Mouse (Mus musculus) layer of hippocampus, adult 8-10 months (tissue): ENCODE data around the gene Tfb2m. TPM values are rescaled to one million over a fixed set of nuclear protein-coding genes. Genes with fewer than 3 reads are reported as not detected.
A peak's percentile ranks its signal among the peaks of the same experiment; 100 is the strongest.

Source experiments
- DNase-seq, 2 experiments: peaks; one replicate each; pipeline ENCODE4 v3.0.0; 2022; ENCODE audit warnings: low spot score in 2 of 2
- total RNA-seq, 4 experiments: library from RNA; stranded (reverse); gene quantifications; 2 replicates each; pipeline ENCODE4 v1.2.4; 2022

Tfb2m gene
- total RNA-seq, result 10 to 100 TPM; 20.1 to 26.4 (median 24.8) TPM

DNA sequence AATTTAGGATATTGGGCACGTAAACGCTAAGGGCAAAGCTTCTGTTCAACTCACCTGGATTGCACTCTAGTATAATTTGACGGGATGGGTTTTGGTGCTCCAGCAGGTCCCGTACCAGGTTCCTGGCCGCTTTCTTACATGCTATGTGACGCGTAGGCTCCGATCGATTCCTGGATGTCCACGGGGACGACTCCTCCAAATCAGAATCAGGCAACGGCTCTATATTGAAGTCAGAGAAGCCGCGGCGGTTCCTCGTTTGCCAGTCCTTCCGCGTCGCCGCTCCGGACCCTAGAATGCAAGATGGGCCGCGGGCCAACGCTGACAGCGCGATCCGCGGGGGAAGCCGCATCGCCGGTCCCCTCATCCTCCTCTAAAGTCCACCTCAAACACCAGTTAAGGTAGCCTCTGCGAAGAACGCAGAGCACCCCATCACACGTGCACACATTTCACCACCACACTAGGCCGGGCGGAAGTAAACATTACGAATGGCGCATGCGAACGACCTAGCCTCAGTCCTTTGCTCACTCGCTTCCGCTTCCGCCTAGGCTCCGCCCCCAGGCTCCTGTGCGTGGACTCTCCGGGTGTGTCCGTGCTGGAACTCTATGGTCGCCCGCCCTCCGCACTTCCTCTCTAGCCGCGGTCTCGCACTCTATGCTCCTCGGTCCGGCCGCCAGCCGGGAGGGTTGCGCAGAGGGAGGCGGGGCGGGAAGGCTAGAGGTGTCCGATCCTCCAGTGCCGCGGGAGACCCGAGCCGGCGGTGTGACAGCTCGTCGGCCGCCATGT lies at the start of gene Tfb2m, which contains the start of gene Cnst:
Gene Tfb2m, minus strand, starts transcription at position 500 of the 783 bp plus-strand sequence.
Gene Cnst, plus strand, starts transcription at position 603 of the 783 bp plus-strand sequence.
- DNase-seq, result peak; percentile 97 to 98

DNA sequence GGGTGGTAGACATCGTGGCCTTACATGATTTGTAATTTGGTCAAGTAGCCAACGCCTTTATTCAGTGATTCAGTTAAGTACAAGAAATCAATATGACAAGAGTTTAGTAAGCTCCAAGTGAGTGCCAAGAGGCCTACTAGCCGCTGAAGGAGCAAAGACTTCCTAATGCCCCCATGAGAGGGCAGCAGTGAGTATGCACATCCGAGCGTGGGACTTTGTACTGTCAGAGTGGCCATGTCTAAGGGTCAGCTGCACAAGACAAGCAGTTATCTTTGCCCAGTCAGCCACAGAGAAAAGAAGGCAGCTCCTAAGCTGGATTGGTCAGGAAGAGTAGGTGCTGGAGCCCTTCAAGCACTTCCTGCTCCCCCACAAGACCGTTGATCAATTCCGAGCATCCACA lies 46.9 kb upstream of the Tfb2m start:
- DNase-seq, result no peak

GRCm38 (mm10) chr1:179592143-179592542 lies 46.1 kb upstream of the Tfb2m start:
- no peak for DNase-seq

GRCm38 (mm10) chr1:179591639-179592038 lies 45.6 kb upstream of the Tfb2m start:
- DNase-seq, result peak; percentile 70 to 74

DNA sequence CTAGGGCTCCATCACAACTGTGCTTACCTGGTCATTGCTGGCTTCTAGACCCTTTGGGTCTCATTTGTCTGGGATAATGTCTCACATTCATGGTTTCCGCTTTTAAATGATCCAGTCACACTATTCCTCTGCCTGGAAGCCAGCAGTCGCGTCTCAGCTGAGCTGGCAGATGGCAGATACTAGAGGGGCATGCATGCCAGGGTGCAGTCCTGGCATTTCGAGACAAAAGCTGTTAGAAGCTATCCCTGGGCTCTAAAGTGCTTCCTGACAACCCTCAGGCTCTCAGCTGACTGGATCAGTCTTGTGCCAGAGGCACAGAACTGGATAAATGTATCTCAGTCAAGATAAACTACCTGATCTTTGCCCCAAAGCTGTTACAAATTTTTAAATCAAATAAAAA lies 42.2 kb upstream of the Tfb2m start:
- peak; percentile 39 to 49 for DNase-seq

DNA sequence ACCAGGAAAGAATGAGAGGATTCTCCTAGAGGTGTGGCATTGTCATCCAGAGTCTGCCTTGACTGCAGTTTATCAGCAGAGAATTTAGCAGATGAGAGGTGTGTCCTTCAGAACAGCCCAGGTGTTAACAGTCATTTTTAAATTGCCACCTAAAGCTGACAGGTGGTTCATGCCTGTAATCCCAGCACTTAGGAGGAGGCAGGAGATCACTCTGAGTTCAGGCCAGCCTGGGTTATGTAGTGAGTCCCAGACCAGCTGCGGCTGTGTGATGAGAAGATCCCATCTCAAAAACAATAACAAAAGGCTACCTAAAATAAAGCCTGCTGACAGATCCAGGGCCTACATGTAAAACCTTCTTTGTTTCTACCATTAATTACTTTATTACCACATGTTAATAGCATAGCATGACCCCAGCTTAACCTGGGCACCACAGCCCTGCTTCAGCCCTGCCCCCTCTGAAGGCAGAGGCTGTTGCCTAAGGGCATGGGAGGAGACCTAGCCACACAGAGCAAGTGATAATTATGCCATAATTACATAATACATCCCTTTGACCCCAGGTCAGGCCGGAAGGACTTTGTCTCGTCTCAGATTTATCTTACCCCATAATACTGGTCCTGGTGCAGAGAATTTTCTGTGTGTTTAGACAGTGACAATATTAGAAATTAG lies 40.5 kb upstream of the Tfb2m start:
- DNase-seq, result no peak

DNA sequence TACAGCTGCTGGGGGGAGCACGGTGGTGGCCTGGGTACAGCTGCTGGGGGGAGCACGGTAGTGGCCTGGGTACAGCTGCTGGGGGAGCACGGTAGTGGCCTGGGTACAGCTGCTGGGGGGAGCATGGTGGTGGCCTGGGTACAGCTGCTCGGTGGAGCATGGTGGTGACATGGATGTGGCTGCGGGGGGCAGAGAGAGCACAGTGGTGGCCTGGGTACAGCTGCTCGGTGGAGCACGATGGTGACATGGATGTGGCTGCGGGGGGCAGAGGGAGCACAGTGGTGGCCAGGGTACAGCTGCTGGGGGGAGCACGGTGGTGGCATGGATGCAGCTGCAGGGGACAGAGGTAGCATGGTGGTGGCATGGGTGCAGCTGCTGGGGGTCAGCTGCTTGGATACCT lies 39.6 kb upstream of the Tfb2m start:
- DNase-seq, result no peak

DNA sequence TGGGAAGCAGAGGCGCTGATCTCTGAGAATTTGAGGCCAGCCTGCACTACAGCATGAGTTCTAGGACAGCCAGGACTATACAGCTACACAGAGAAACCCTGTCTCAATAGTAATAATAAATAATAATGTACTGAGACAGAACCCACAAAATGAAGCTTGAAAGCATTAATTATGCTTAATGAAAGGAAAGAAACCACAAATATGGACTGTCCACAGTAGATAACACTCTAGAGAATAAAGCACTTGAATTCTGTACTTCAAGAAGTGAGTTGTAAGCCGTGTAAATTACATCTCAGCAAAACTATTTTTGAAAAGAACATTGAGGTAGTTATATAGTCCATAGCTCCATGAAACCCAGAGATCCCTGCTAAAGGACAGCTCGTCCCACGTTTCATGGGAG lies 38.2 kb upstream of the Tfb2m start:
- DNase-seq, result no peak

- no peak for DNase-seq
Measured at GRCm38 (mm10) chr1:179583090-179583489, 37.0 kb upstream of the Tfb2m start.

GRCm38 (mm10) chr1:179582021-179582433 lies 36.0 kb upstream of the Tfb2m start:
- DNase-seq, result no peak

DNA sequence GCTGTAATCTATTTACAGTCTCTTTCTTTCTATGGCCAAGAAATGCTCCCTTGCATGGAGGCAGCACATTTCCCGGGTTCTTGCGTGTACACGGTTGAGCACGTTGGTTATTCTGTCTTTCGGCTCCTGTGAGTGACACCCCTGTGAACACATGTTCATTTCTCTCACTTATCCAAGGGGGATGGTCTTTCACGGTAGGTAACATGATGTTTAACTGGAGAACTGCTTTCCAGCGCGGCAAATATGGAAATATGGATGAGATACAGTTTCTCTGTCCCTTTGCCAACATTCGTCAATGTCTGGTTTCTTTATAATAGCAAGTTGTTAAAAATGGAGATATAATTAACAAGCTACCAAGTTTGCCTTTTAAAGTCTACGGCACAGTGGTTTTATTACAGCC lies 35.4 kb upstream of the Tfb2m start:
- DNase-seq, result no peak

DNA sequence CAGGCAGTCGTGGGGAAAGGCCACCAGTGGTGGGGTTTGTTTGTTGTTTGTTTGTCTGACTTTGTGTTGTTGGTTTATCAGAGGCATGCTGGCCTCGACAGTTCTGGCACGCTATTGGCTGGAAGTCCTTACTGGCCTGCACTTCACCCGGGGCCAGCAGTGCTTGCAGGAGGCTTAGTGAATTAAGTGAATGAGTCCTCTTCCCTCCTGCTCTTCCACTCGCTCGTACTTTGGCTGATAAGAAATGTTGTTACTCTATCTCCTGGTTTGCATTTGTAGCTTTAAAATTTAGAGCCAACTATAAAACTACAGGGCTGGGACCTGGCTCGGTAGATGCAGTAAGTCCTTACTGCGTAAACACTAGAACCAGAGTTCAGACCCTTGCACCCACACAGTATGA lies 34.1 kb upstream of the Tfb2m start:
- DNase-seq, result no peak

- DNase-seq, result no peak
Measured at GRCm38 (mm10) chr1:179578625-179579024, 32.6 kb upstream of the Tfb2m start.

DNA sequence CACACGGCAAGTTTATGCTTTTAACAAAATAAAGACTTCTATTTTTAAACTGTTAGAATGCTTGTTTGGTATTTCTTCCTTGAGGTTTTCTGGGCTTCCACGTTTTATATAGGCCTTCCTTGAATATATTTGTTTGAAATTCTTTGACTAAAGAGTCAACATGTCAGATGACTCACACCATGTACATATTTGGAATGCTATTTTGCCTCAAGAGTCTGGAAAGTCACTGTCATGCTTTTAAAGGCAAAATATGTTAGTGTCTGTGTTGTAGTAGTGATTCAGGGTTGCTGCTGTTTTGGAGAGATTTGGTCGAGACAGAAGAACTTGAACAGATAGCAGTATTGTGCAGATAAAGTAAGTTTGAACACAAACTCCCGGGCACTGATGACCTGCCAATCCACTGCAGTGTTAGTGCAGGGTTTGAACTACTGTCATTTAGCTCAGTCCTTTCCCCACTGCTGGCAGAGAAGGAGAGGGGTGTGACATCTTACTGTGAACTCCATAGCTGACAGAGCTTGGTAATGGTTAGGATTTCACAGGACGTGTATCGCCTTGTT lies 27.7 kb upstream of the Tfb2m start:
- DNase-seq, result no peak

- DNase-seq, result no peak
Measured at GRCm38 (mm10) chr1:179571686-179572085, 25.6 kb upstream of the Tfb2m start.

DNA sequence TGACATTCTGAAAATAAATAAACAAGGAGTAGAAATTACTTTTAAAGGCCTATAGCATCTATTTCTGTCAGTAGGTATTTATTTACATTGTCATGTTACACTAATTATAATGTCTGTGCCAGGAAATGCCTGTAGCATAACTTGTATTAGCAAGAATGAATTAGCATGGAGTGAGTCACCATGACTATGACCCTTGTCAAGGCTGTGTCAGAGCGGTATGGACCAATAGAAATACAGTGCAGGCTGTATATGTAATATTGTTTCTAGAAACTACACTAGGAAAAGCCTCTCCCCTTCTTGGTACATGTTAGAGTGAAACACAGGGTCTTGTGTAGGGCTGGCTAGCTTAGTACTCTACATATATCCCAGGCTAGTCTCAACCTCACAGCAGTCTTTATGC lies 24.4 kb upstream of the Tfb2m start:
- DNase-seq, result no peak

DNA sequence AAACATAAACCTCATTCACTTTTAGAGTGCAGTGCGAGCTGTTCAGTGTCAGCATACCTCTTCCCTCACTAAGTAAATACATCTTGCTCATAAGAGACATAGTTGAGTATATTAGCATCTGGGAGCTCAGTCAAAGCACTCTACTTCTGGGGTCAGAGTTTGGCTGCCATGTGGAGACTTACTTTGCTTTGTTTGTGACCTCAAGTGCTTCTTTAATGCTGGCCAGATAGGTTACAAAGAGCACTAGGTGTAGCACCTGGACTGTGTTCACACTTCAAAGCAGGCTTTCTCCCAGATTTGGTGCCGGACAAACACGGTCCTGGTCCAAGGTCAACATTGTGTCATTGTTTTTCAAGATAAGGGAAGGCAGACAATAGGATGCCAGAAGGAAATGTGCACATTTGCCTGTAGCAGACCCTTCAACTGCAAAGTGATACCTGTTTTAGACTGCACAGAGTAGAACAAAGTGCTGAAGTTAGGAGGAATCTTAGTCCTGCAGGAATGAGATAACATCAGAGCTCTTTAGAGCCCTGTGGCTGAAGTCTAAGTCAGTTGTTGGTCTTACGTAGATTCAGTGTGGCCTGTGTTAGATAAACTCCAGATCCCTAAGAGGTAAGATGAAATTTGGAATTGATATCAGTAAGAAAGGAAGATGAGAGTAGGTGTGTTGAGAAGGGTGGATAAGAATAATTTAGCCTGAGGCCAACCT lies 22.8 kb upstream of the Tfb2m start:
- no peak for DNase-seq

DNA sequence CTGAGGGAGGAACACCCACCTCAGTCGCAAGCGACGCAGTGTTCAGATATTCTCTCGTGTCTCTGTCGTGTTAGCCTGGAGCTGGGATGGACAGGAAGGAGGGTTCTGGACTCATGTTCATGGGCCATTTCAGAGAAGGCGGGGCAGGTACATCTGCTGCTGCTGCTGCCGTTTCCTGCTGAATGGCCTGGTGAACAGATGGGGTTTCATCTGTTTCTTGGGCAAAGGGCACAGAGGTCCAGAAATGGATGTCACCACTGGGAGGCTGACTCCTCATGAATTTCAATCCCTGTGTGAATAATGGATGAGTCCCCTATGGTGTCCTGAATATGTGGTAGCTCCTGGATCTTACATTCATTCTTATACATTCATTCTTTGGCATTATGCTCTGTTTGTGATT lies 21.5 kb upstream of the Tfb2m start:
- no peak for DNase-seq

GRCm38 (mm10) chr1:179563926-179564325 lies 17.9 kb upstream of the Tfb2m start:
- no peak for DNase-seq

DNA sequence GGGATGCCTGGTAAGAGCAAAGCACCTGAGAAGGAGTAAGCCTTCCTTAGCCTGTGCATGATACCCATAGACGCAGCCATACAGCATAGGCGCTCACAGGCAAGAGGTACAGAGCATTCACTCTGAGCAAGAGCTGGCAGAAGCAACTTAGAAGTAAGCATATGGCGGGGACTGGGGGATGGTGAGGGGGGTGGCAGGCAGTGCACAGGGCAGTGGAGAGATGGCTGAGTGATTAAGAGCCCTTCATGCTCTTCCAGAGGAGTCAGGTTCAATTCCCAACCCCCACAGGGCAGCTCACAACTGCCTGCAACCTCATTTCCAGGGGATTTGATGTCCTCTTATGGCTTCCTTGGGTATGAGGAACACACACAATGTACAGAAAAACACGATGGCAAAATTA lies 17.1 kb upstream of the Tfb2m start:
- DNase-seq, result no peak

DNA sequence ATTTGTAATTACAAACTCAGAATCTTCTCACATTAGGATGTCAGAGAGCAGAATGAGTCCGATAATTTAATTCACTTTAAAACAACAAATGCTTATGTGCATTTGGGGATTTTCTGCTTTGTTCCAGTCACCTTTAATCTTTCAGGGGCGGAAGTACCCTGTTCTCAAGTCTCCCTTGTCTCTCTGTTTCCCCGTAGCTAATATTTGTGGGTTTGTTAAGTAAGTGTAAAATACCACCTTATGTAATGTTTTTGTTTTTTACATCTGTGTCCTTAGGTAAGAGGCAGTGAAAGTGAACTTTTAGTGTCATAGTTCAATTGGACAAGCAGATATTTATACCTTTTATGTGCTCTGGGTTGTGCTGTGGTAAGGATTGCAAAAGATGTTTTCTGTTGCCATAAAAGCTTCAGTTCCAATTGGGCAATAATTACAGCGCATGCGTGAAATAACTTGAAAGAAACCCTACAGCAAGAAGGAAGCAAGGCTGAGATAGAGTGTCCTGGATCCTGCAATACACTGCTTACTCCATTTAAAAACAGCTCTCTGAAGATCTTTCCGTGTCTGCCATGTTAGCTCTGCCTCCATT lies 14.9 kb upstream of the Tfb2m start:
- no peak for DNase-seq
